Mouse (Mus musculus): ENCODE measurements around the gene Abhd16a.
A peak's percentile ranks its signal among the peaks of the same experiment; 100 is the strongest.

Gene Abhd16a

DNA sequence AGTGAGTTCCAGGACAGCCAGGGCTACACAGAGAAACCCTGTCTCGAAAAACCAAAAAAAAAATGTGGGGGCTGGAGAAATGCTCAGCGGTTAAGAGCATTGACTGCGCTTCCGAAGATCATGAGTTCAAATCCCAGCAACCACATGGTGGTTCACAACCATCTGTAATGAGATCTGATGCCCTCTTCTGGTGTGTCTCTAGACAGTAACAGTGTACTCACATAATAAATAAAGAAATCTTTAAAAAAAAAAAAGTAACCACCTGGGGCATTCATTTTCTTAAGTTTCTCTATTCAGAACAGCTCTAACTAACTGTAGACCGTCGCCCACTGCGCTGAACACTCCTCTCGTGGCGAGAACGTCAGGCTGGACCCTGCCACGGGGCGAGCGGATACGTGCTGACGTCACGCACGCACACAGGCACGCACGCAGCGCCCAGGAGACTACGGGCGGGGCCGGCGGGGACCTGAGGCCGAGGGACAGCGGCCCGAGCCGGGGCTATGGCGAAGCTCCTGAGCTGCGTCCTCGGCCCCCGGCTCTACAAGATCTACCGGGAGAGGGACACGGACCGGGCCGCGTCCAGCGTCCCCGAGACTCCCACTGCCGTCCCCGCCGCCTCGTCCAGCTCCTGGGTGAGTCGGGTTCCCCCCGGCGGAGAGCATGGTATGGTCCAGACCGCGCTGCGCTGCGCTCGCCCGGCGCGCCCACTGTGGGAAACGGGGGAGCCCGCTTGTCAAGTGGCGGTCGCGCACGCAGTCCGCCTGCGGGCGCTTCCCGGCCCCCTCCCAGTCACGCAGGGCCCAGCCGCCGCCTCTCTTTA, at the start of gene Abhd16a:
TSS of gene Abhd16a (plus strand) at position 439 of the 820 bp plus-strand sequence.
- peak; percentile 95 for DNase-seq

DNA sequence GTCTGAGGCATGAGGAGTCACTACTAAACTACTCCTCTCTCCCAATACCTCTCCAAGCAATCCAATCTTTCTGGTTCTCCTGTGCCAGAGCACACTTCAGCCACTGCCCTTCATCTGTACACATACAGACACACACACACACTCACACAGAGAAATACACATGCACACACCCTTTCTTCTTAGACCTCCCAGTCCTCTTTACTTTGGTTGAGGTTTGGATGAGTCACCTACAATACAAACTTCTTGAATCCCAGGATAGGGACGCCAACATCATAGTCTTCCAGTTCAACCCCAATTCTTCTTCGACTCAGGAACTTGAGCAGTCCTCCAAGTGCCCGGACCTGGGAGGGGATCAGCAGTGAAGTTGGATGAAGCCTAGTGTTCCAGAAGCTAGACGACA, 45.3 kb upstream of the Abhd16a start:
- no peak for DNase-seq

DNA sequence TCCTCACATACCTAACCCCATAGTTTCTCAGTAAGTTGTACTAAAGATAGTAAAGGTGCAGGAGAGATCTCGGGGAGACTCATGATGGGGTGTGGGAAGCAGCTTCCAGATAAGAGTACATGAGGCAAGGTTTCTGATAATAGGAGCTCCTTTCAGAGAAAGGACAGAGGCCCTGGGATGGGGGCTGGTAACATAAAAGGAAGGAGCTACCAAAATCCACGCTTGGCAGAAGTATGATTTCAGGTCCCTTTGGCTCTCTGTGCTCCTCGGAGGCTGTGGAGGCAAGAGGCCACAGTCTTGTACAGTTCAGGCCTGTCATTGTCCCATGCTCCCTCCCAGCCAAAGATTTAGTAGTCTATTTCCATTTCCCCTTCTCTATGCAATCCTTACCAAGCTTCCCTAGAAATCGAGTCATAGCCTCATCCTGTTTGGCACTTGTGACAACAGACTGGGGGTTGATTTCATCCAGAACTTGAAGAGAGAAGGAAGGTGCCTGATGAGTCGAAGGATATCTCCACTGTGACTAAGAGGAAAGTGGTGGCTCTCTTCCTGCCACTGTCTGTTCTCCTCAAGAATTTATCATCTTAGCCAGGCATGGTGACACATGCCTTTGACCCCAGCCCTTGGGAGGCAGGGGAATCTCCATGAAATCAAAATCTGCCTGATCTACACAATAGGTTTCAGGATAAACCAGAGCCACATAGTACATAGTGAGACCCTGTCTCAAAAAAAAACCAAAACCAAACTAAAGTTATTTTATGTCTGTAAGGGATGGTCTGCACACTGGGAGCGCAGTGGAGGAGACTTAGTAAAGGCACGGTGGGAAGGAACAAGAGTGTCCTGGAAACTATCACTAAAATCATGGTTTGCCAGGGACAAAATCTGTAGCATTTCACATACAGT, 43.9 kb upstream of the Abhd16a start:
- no peak for DNase-seq

DNA sequence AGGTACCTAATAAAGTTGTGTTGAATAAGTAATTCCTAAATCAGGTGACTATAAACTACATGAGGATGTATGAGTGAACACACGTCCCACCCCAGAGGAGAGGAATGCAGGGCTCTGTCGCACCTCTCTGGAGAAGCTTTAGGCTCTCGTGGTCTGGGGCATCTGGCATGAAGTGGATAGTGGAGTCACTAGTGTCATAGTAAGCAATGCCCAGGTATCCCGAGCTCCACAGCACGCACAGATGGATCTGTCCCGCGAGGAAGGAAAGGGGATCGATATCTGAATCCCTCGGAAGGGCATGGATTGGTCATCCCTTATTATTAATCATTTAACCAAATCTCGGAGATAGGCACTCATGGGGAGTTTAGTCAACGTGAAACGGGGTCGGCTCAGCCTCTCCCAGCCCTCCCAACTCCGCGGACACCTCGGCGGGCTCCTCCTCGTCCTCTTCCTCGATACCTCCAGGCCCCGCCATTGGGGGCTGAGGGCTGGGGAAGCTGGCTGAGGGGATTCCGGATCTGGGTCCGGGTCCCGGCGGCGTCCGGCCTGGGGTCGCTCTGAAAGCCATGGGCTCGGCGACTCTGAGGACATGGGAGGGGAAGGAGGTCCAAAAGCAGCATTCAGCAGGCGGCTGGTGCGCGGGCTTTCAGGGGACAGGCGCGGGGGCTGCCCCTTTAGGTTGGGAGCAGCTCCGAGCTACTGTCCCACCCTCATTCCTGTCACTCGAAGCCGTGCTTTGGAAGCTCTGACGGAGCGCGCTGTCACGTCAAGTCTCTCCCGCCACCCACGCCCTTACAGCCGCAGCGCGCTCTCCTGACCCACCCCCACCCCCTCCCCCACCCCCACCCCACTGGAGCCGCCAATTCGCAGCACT, 43.0 kb upstream of the Abhd16a start:
- DNase-seq: peak; percentile 38

DNA sequence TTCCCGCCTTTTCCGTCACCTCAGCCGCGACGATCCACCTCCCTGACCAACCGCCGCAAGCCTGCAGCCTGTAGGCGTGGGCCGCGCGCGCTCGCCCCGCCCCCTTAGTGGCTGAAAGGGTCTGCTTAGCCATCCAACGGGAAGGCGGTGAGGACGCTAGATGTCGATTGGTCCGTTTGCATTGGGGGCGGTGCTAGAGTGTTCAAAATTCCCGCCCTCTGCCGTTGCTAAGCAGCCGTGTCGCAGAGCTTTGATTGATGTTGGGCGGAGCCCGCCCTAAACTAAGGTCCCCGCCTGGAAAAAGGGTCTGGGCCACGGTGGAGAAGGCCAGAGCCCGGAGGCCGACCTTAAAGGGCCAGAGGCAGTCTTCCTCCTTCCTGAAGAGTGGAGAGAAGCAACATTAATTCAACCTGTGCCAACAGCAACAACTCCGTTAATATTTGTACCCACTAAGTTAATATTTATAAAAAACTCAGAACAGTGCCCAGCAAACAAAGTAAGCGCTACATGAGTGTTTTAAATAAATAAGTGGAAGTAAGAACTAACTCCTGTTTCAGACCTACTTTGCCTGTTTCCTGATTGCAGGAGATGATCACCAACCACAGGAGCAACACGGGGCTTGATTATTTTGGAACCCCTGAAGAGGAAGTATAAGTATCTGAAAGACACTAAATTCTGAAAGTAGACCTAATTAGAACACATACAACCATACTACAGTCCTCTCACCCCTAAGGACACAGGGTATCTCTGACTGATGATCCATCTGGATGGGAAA, 42.2 kb upstream of the Abhd16a start, which contains the start of gene Msh5:
TSS of gene Msh5 (minus strand) at position 65 of the 775 bp plus-strand sequence.
- DNase-seq: peak; percentile 98

DNA sequence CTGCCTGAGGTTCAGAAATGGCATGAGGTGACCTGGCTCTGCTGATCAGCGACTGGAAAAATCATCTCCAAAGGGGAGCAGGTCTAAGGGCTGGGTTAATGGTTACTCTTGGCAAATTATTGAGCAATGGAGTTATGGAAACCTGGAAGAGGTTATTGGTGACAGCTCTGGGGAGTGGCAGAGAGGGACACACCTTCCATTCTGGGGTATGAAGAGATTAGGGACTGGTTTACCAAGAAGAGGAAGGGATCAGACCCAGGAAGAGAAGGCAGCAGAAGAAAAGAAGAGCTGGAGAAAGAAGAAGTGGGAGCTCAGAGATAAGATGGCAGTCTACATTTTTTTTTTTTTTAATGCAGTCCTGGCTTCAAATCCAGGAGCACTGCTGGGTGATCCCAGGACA, 41.4 kb upstream of the Abhd16a start:
- no peak for DNase-seq

DNA sequence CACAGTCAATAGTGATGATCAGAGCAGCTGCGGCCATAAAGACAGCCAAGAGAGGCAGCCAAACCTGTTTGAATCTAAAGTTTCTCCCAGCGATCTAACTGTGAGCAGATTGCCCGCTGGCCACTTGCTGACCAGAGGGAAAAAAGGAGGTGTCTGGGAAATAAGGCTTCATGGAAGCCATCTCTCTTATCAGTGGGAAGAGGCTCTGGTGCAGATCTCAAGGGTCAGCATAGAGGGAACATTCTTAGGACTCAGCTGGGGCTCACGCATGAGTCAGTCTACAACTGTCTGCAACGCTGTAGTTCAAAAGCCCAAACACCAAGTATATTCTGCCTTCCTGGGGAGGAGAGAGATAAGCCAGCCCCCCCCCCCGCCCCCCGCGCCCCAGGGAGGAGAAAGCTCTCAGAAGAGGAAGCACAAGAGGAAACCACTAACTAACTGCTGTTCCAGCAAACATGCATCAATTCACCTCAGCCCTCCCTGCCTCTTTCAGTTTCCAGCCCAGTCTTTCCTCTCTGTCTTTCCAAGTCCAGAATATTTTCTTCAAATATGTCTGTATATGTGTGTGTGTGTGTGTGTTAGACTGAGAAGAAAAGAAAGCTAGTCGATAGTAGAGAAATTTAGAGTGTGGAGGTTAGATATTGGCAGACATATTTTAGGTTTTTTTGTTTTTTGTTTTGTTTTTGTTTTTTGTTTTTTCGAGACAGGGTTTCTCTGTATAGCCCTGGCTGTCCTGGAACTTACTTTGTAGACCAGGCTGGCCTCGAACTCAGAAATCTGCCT, 40.7 kb upstream of the Abhd16a start:
- DNase-seq: peak; percentile 58

DNA sequence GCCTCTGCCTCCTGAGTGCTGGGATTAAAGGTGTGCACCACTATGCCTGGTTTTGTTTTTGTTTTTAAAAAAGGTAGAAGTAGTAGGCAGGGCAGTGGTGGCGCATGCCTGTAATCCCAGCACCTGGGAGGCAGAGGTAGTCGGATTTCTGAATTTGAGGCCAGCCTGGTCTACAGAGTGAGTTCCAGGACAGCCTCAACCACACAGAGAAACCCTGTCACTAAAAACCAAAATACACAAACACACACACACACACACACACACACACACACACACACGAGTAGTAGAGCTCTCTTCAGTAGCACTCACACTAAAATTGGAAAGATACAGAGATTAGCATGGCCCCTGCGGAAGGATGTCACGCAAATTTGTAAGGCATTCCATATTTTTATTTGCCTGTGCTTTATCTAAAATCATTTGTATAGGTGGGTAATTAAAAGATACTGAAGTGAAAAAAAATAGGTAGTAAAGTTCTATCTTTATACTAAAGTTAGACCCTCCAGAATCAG, 40.1 kb upstream of the Abhd16a start:
- peak; percentile 41 for DNase-seq

DNA sequence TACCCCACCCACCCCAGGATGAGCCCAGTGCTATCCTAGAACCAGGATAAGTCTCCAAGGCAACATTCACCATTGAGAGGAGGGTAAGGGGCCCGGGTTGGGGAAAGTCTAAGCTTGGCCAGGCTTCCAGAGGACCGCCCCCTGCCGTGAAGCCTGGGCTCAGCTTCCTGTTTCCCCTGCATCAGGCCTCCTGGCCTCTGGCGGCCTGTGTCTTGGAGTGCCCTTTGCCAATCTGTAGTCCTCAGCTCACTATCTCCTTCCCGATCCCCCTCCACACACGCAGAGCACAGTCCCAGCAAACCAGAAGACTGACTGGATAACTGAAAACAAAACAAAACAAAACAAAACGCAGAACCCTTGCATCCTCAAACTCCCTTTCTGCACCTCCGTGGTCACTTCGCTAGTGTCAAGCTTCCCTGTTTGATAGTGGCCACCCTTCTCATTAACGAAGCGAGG, 39.5 kb upstream of the Abhd16a start, which contains the start of gene Clic1:
TSS of gene Clic1 (plus strand) at position 406 of the 456 bp plus-strand sequence.
- DNase-seq: peak; percentile 83

DNA sequence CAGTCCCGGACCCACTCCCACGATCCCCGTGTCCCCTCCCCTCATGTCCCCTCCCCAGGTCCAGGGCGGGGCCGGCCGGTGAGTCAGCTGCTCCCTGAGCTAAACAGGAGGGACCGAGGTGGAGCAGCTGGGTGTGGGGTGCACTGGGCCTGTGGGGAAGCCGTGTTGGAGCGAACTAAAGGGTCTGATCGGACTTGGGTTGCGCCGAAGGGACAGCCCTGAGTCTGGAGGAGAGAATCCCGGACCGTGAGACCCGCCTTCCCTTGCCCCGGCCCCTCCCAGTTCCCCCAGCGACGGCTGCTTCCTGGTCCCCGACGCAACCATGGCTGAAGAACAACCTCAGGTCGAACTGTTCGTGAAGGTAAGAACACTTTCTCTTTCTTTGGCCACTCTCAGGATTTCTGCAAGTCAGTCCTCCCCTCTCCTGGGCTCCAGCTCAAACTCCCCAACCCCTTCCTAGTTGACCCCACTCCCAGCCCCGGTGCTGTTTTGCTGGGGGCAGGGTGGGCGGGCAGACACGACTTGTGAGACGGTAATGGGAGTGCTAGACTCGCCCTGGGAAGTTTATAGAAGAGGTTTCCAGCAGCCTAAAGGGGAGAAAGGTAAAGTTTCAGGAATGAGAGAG, 38.8 kb upstream of the Abhd16a start:
- peak; percentile 86 for DNase-seq

DNA sequence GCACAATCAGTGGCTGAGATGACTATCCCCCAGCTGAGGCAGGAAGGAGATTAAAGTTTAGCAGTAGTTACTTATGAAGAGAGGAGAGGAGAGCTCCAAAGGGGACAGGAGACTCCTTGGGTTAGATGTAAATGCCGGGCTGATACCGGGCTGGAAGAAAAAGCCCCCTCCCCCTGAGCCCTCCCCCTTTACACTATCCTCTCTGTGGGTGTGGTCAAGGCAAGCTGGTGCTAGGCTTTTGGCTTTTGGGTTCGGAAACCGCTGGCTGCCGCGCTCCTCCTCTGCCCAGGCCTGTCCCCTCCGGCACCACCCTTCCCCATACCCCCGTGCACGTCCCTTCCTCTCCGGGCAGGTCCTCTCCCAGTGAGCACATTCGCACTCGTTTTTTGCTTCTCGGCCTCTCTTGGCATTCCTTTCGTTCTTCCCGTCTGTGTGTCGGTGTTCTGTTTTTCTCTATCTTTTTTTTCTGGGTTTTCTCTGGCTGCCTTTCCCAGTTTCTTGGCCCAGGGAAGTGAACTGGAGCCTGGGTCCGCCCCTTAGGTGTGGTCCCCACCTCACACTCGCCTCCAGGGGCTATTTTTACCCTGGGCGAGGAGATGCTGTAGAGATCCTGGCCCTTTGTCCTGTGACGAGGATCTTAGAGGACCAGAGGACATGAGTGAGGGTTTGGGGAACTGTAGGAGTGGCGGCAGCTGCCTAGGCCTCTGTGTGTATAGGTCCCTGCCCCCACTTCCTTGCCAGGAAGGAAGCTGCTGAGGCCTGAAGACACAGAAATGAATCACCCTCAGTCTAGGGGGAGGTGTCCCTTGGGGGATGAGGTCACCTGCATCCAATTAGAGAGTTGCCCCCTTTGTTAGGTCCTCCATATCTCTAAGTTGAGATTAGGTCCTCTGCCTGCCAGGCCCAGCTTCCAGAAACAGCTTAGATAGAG, 37.6 kb upstream of the Abhd16a start:
- DNase-seq: peak; percentile 73

DNA sequence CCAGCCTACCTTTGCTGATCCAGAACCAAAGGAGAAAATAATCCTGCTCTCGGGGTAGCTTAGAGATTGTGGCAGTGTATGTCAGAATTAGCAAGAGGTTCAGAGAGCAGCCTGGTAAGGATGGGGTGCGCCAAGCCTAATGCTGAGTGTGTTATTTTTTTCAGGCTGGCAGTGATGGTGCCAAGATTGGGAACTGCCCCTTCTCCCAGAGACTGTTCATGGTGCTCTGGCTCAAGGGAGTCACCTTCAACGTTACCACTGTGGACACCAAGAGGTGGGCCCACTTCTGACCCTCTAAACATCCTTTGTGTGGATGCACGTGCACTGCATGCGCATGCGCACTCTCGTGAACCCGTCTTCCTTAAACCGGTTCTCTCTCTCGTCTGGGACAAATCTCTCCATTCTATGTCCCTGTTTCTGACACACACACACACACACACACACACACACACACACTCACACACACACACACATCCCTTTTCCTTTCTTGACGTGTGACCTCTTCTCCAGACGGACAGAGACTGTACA, 36.7 kb upstream of the Abhd16a start:
- DNase-seq: no peak

DNA sequence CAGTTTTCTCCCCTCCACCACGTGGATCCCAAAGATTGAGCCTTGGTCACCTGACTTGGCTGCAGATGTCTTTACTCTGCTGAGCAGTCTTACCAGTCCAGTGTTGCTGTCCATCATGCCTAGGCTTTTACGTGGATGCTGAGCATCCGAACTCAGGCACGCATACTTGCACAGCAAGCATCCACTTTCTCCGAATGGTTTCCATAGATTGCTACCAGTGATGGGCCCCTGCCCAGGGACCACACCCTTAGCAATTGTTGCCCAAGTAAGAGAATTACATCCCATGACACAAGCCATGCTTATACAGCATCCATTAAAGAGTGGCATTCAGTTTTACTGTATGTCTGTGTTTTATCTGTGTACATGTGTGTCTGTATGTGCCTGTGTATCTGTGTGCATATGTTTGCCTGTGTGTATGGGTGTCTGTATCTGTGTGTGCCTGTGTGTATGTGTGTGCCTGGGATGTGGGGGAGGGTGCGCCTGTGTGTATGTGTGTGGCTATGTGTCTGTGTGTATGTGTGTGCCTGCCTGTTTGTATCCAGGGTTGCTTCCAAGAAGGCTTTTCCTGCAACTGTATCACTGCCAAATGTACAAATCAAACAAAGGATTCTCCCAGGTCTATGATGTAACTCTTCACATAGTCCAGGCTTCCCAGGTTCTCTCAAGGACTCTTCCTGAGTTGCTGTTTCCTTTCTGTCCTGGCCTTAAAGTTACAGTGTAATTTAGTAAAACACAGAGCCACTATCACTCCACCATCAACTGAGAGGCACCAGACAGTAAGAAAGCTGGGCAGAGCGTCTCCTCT, 33.2 kb upstream of the Abhd16a start:
- no peak for DNase-seq

DNA sequence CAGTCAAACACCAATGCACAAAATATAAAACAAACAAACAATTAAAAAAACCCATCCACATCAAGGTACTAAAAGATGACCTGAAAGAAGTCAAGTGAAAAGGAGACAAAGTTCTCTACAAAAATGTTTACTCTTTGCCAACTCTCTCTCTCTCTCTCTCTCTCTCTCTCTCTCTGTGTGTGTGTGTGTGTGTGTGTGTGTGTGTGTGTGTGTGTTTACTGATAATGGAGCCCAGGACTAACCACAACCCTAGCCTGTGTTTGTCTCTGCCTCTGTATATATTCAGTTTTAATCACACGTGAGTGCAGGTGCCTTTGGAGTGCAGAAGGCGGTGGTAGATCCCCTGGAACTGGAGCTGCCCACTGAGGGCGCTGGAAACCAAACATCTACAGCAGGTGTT, 32.0 kb upstream of the Abhd16a start:
- no peak for DNase-seq

DNA sequence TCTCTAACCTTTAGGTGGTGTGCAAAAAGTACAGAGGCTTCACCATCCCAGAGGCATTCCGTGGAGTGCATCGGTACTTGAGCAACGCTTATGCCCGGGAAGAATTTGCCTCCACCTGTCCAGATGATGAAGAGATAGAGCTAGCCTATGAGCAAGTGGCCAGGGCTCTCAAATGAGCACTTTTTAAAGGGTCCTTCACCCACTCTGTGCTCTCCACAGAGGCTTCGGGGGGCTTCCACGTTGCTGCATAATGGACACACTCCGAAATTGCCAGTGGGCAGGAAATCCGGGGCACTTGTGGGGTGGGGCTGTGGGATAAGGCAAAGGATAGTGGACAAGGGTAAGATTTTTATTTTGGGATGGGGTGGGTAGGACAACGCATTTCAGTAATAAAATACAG, 30.7 kb upstream of the Abhd16a start:
- no peak for DNase-seq

DNA sequence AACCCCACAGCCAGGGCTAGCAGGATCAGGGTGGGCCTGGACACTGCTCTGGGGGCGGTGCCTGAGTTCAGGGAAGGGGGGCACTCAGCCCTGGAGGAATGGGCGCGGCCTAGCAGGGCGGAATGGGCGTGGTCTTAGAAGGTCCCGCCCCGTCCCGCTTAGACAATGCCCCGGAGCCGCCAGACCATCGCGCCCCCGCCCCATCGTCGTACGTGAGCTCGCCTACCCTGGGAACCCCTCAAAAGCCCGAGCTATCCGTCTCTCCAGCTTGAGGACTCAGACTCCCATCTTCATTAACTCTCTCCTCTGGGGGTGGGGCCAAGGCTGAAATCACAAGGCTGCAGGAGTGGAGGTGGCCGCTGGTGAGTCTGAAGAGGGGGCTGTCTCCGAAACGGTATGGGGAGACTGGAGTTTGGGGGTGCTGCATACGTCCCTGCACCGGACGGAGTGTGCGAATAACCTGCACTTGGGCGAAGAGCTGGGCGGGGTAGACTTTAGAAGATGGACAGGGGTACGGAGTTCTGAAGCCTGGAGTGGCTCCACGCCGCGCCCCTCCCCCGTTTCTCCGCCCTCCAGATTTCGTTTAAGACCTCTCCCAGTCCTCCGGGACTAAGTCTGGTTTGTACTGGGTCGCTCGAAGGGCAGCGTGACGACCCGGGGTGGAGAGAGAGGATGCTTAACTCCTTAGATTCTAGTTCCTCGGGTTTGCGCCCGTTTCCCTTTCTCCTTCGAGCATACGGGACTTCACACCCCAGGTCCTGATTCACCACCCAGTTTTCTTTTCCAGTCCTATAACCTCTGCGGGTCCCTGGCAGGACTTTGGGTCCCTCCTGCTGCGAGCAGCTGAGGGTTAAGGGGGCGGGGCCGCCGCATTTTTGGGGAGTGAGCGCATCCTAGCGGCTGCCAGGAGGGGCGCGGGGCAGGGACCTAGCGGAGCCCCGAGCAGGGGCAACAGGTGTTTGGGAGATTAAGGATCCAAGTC, 29.9 kb upstream of the Abhd16a start, which contains the start of gene Ddah2:
TSS of gene Ddah2 (plus strand) at position 125 of the 982 bp plus-strand sequence.
- peak; percentile 97 for DNase-seq

Measured in thymus, postnatal 4 days (tissue).